Mouse (Mus musculus): ENCODE measurements around the gene Loxl3.
A peak's percentile ranks its signal among the peaks of the same experiment; 100 is the strongest.

Gene Loxl3

GRCm38 (mm10) chr6:83087205-83087925, 53.4 kb downstream of the Loxl3 start:
- DNase-seq = peak; percentile 47 to 68

DNA sequence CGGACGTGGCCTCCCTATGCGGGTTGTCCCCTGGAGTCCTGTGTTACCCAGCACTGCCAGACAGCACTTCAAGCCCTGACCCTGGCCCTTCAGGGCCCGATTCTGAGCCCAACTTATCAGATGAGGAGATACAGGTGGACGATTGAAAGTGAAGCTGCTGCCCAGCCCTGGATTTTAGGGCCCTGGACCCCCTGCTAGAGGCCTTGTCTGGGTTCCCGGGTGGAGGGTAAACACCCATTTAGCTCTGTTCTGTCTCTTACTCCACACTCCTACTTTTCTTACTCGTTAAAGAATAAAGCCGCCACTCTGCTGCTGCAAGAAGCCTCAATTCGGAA, 53.9 kb downstream of the Loxl3 start:
- DNase-seq = no peak

- peak; percentile 35 to 71 for DNase-seq
Measured at GRCm38 (mm10) chr6:83092416-83093127, 58.6 kb downstream of the Loxl3 start.

DNA sequence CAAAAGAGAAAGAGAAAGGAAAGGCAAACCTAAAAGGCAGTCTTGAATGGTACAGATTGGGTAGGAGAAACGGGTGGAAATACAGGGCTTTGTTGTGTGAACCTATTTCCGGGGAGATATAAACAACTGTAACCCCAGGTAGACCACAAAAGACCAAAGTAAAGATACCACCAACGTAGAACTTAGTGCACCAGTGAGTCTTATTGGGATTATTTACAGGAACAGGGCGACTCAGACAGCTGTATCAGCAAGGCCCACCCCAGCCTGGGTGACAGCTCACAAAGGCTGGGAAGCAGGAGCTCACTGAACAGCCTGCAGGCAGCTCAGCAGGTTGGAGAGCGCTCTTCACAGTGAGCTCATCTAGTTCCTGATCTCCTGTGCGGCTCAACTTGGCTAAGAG, 62.0 kb downstream of the Loxl3 start:
- no peak for DNase-seq

DNA sequence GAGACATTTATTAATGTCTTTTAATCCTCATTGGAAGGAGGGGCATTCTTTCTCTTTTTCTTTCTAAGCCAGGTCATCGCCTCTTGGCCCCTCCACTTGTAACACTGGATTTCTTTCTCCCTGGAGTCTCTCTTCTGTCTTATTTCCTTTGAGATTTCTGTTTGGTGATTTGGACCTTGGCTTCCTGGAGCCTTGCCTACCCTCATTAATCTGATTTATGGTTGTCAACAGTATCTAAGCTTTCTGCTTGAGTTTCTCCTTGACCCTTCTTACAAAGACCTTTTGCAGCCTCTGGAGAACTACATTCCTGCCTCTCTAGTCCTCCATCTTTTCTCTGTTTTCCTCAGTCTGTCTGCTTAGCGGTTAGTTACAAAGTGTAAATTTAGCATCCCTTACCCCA, 64.4 kb downstream of the Loxl3 start:
- peak; percentile 62 to 81 for DNase-seq

GRCm38 (mm10) chr6:83101316-83101687, 67.3 kb downstream of the Loxl3 start, which contains the start of the genes Ccdc142 and Gm42688:
Gene Ccdc142, plus strand, starts transcription at chr6:83101601.
Gene Gm42688, plus strand, starts transcription at chr6:83101617.
- peak; percentile 94 to 95 for DNase-seq

DNA sequence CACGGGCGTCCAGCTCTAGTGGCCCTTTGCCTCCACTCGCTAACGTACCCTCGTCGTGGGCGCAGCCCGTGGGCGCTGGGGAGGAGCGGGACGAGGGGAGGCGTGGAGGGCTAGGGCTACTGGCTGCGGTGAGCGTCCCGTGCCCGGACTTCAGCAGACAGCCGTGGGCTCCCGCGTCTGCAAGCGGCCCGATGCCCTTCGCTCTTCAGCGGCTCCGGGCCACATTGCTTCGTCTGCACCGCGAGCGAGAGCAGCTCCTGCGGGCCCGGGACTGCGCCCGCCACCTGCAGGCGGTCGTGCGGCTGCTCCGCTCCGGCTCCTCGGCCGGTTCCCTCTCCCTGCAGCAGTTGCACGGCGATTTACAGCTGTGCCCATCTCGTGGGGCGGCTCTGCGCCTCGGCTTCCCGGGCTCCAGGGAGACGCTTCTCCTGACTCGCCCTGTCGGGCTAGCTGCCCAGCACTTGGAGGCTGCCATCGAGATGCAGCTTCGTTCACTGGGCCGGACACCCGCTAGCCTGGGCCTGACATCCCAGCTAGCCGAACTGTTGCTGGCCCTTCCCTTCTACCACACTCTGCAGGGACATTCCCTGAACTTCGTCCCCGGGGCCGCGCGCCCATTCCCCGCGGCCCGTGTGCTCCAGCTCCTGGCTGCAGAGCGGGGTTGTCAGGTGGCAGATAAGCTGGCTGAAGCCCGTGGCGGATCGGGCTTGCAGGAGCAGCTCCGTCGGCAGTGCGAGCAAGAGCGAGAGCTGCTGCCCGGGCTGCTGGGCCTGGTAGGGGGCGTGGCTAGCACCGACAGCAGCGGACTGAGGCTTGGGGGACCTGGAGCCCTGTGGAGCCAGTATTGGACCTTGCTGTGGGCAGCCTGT, 67.9 kb downstream of the Loxl3 start:
- peak; percentile 63 to 78 for DNase-seq
